In the genomic region with DNA sequence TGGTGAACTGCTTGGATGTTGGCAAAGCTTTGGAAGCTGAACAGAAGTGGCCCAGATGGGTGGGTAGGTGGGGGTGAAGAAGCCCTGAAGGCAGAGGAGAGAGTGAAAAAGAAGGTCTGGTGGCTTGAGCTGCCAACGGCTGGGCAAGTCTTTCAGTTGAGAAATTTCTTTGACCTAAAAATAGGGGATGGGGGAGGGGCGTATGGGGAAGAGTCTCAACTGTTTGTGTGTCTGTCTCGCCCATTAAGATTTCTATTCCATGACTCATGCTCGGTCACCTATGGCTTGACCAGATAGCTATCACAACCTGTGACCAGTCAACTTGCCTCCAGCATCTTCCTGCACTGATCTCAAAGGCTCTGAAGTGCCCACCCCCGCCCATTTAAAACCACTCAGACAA, we compare ENCODE assay signal across 22 mouse cellular contexts. TPM values are rescaled to one million over a fixed set of nuclear protein-coding genes. Genes with fewer than 3 reads are reported as not detected.
DNase-seq lines count a peak whose midpoint lies in the region; ATAC-seq and TF ChIP-seq lines count a peak whose summit lies in the region.
"Had no signal": no experiment of that assay in that cellular context is flagged by ENCODE, and none has a peak within 500 bp of the region (broad histone marks: within the 10 kb centered on the region; RNA-seq: fewer than 3 reads in every experiment).

No protein-coding gene starts in this region.

- no peaks in the 10 kb centered on the region for H3K27me3 ChIP-seq in hindbrain, embryonic 15.5 days
- H3K27me3 ChIP-seq in hindbrain, embryonic 11.5 days (ENCODE audit: control insufficient read depth, insufficient read depth, low read length), result no peaks in the 10 kb centered on the region
- no peaks in the 10 kb centered on the region for H3K27me3 ChIP-seq in midbrain, embryonic 15.5 days (replicated peaks)
- no peaks in the 10 kb centered on the region; the same call in 1 of the 2 replicates for H3K27me3 ChIP-seq in midbrain, postnatal 0 days (ENCODE audit: insufficient read depth, low read length)
- no peaks in the 10 kb centered on the region for H3K27me3 ChIP-seq in forebrain, embryonic 13.5 days
- H3K27me3 ChIP-seq: embryonic facial prominence, embryonic 15.5 days; heart, embryonic 12.5 days had no signal

- peak overlapping the region; percentile 6; the same call in 1 of the 2 replicates for H3K4me2 ChIP-seq in hindbrain, embryonic 15.5 days
- no peak overlapping the region for H3K4me2 ChIP-seq in hindbrain, embryonic 11.5 days (replicated peaks; ENCODE audit: low read depth, low read length)
- no peak overlapping the region for H3K4me2 ChIP-seq in midbrain, embryonic 15.5 days
- no peak overlapping the region for H3K4me2 ChIP-seq in midbrain, postnatal 0 days (ENCODE audit: low read depth, low read length, poor library complexity, severe bottlenecking)
- H3K4me2 ChIP-seq in forebrain, embryonic 13.5 days, result peak overlapping the region; percentile 20
- H3K4me2 ChIP-seq: embryonic facial prominence, embryonic 15.5 days; heart, embryonic 12.5 days; limb, embryonic 12.5 days had no signal

- no peaks in the 10 kb centered on the region for H3K36me3 ChIP-seq in hindbrain, embryonic 15.5 days
- no peaks in the 10 kb centered on the region for H3K36me3 ChIP-seq in hindbrain, embryonic 11.5 days (ENCODE audit: control insufficient read depth, insufficient read depth, low read length)
- no peaks in the 10 kb centered on the region for H3K36me3 ChIP-seq in midbrain, embryonic 15.5 days (replicated peaks)
- no peaks in the 10 kb centered on the region for H3K36me3 ChIP-seq in midbrain, postnatal 0 days (ENCODE audit: insufficient read depth, low read length)
- H3K36me3 ChIP-seq in forebrain, embryonic 13.5 days (ENCODE audit: poor library complexity, severe bottlenecking), result no peaks in the 10 kb centered on the region
- H3K36me3 ChIP-seq: embryonic facial prominence, embryonic 15.5 days; heart, embryonic 12.5 days; limb, embryonic 12.5 days had no signal

- DNase-seq in hindbrain, embryonic 11.5 days (ENCODE audit: low spot score), result no peak
- DNase-seq in midbrain, postnatal 0 days (ENCODE audit: low spot score), result no peak
- DNase-seq in urinary bladder, adult 2 months (ENCODE audit: low spot score), result no peak
- no peak for DNase-seq in layer of hippocampus, adult 18-20 months (ENCODE audit: low spot score in 2 of 2)
- DNase-seq: adrenal gland, adult 8-10 months; B cell, adult 2 months; cerebellum, adult 2 months; gastrocnemius, postnatal 14 days; kidney, adult 18-20 months; lung, adult 18-20 months; thymus, postnatal 25 days had no signal

- 76% methylated on average over 5 of the region's 5 CpGs for WGBS in hindbrain, embryonic 15.5 days
- WGBS in hindbrain, embryonic 11.5 days, result 78% methylated on average over 5 of the region's 5 CpGs
- 76% methylated on average over 5 of the region's 5 CpGs for WGBS in midbrain, embryonic 15.5 days
- WGBS in midbrain, postnatal 0 days, result 78% methylated on average over 5 of the region's 5 CpGs
- WGBS in forebrain, embryonic 13.5 days, result 72% methylated on average over 5 of the region's 5 CpGs
- 84% methylated on average over 5 of the region's 5 CpGs for WGBS in olfactory bulb, adult 2 months

- H3K4me3 ChIP-seq in hindbrain, embryonic 15.5 days, result no peak overlapping the region
- H3K4me3 ChIP-seq in hindbrain, embryonic 11.5 days (ENCODE audit: low read depth, low read length), result no peak overlapping the region
- no peak overlapping the region for H3K4me3 ChIP-seq in midbrain, embryonic 15.5 days
- no peak overlapping the region for H3K4me3 ChIP-seq in midbrain, postnatal 0 days (ENCODE audit: low read depth, low read length)
- H3K4me3 ChIP-seq in forebrain, embryonic 13.5 days, result no peak overlapping the region
- no peak overlapping the region for H3K4me3 ChIP-seq in olfactory bulb, adult 2 months (ENCODE audit: insufficient read depth, low read depth, low read length)
- H3K4me3 ChIP-seq: embryonic facial prominence, embryonic 15.5 days; heart, embryonic 12.5 days; left cerebral cortex, adult 2 months; limb, embryonic 12.5 days had no signal

- TF ChIP-seq POLR2A in olfactory bulb, adult 2 months (IDR thresholded peaks at IDR 0.05; ENCODE audit: insufficient read depth, low read depth, low read length), result no peak

- 0 out of 2 replicates have a peak overlapping the region, but pooled peaks have one; percentile 28 for H3K27ac ChIP-seq in hindbrain, embryonic 15.5 days (replicated peaks)
- H3K27ac ChIP-seq in hindbrain, embryonic 11.5 days (ENCODE audit: low read depth, low read length), result no peak overlapping the region
- peak overlapping the region; percentile 49; the same call in 1 of the 2 replicates for H3K27ac ChIP-seq in midbrain, embryonic 15.5 days
- H3K27ac ChIP-seq in midbrain, postnatal 0 days (ENCODE audit: low read depth, low read length), result no peak overlapping the region
- no peak overlapping the region for H3K27ac ChIP-seq in forebrain, embryonic 13.5 days
- peak overlapping the region; percentile 30; the same call in 1 of the 2 replicates for H3K27ac ChIP-seq in olfactory bulb, adult 2 months (ENCODE audit: insufficient read depth, low read depth, low read length)
- H3K27ac ChIP-seq: embryonic facial prominence, embryonic 15.5 days; left cerebral cortex, adult 2 months; limb, embryonic 12.5 days; macrophage had no signal

- no peak for TF ChIP-seq CTCF in midbrain, postnatal 0 days (IDR thresholded peaks at IDR 0.05)
- TF ChIP-seq CTCF in olfactory bulb, adult 2 months (IDR thresholded peaks at IDR 0.05; ENCODE audit: insufficient read depth, low read depth, low read length), result no peak

- no peak for ATAC-seq in hindbrain, embryonic 15.5 days (ENCODE audit: low FRiP score, low read depth)
- ATAC-seq in hindbrain, embryonic 11.5 days (ENCODE audit: low FRiP score), result no peak
- ATAC-seq in midbrain, embryonic 15.5 days (replicated peaks), result no peak
- ATAC-seq in midbrain, postnatal 0 days (ENCODE audit: low FRiP score), result no peak
- 0 out of 2 replicates have a peak, but pooled peaks have one; percentile 27 for ATAC-seq in forebrain, embryonic 13.5 days

- peaks cover 23% of the 10 kb centered on the region for H3K4me1 ChIP-seq in hindbrain, embryonic 15.5 days (replicated peaks)
- peaks cover 2% of the 10 kb centered on the region; the same call in 1 of the 2 replicates for H3K4me1 ChIP-seq in hindbrain, embryonic 11.5 days (replicated peaks; ENCODE audit: control insufficient read depth, insufficient read depth, low read length)
- peaks cover 24% of the 10 kb centered on the region for H3K4me1 ChIP-seq in midbrain, embryonic 15.5 days
- H3K4me1 ChIP-seq in midbrain, postnatal 0 days (ENCODE audit: insufficient read depth, low read length), result no peaks in the 10 kb centered on the region
- peaks cover 28% of the 10 kb centered on the region for H3K4me1 ChIP-seq in forebrain, embryonic 13.5 days
- peaks cover 29% of the 10 kb centered on the region for H3K4me1 ChIP-seq in olfactory bulb, adult 2 months (ENCODE audit: control insufficient read depth, insufficient read depth, low read length)
- H3K4me1 ChIP-seq: limb, embryonic 12.5 days had no signal

- H3K9ac ChIP-seq in hindbrain, embryonic 15.5 days, result no peak overlapping the region
- H3K9ac ChIP-seq in hindbrain, embryonic 11.5 days (ENCODE audit: low read depth, low read length), result no peak overlapping the region
- no peak overlapping the region for H3K9ac ChIP-seq in midbrain, embryonic 15.5 days
- H3K9ac ChIP-seq in midbrain, postnatal 0 days (replicated peaks; ENCODE audit: low read length, poor library complexity, severe bottlenecking), result no peak overlapping the region
- no peak overlapping the region for H3K9ac ChIP-seq in forebrain, embryonic 13.5 days
- H3K9ac ChIP-seq: embryonic facial prominence, embryonic 15.5 days; heart, embryonic 12.5 days; limb, embryonic 12.5 days had no signal

- H3K9me3 ChIP-seq in hindbrain, embryonic 15.5 days, result no peaks in the 10 kb centered on the region
- no peaks in the 10 kb centered on the region for H3K9me3 ChIP-seq in hindbrain, embryonic 11.5 days (ENCODE audit: control insufficient read depth, low read length)
- no peaks in the 10 kb centered on the region for H3K9me3 ChIP-seq in midbrain, embryonic 15.5 days
- no peaks in the 10 kb centered on the region for H3K9me3 ChIP-seq in midbrain, postnatal 0 days (ENCODE audit: low read length)
- no peaks in the 10 kb centered on the region for H3K9me3 ChIP-seq in forebrain, embryonic 13.5 days (replicated peaks)
- H3K9me3 ChIP-seq: embryonic facial prominence, embryonic 15.5 days; heart, embryonic 12.5 days; limb, embryonic 12.5 days had no signal

RNA-seq across cellular contexts. Expression of gene Dmrtb1, which starts 35.1 kb away (rescaled TPM):
- 12.4 and 15.8 TPM in 2 replicates for polyA plus RNA-seq in hindbrain, embryonic 15.5 days (2015; fragmentation: Nextera tagmentation; extraction: Ambion mirVana)
- polyA plus RNA-seq in hindbrain, embryonic 11.5 days (2014; fragmentation: Nextera tagmentation; extraction: Ambion mirVana), result 13.8 and 16.6 TPM in 2 replicates
- polyA plus RNA-seq in midbrain, embryonic 15.5 days (2015; fragmentation: Nextera tagmentation; extraction: Ambion mirVana), result 52.0 and 58.2 TPM in 2 replicates
- 13.1 and 27.1 TPM in 2 replicates for total RNA-seq in midbrain, postnatal 0 days (2014; rRNA removed)
- polyA plus RNA-seq in midbrain, postnatal 0 days (2015; fragmentation: Nextera tagmentation; extraction: Ambion mirVana), result 36.8 and 37.2 TPM in 2 replicates
- polyA plus RNA-seq in forebrain, embryonic 13.5 days (2015; fragmentation: Nextera tagmentation; extraction: Ambion mirVana), result 32.9 and 38.8 TPM in 2 replicates
- not detected in 2 replicates for polyA plus RNA-seq in olfactory bulb, adult 2 months (2012; ENCODE audit: insufficient read depth, insufficient read length, low replicate concordance, missing spikeins)
- polyA plus RNA-seq in urinary bladder, adult 2 months (2012; rRNA removed), result not detected in 2 replicates
- under 1 TPM; 0.40 to 0.43 TPM for total RNA-seq in layer of hippocampus, adult 18-20 months (2021)
- total RNA-seq: adrenal gland, adult 8-10 months; gastrocnemius, postnatal 14 days; hematopoietic stem cell, adult 5-6 weeks had no signal
- polyA plus RNA-seq: large intestine, adult 2 months; macrophage had no signal

Comparison
In these comparisons a context has a peak if more than half of its experiments do, and no peak if none do; other contexts are left out.
1. H3K27ac ChIP-seq: peak in hindbrain, embryonic 15.5 days (single experiment), midbrain, embryonic 15.5 days (single experiment) and olfactory bulb, adult 2 months (single experiment); none in hindbrain, embryonic 11.5 days (single experiment), midbrain, postnatal 0 days (single experiment) and forebrain, embryonic 13.5 days (single experiment).
2. H3K4me2 ChIP-seq: peak in hindbrain, embryonic 15.5 days (single experiment) and forebrain, embryonic 13.5 days (single experiment); none in hindbrain, embryonic 11.5 days (single experiment), midbrain, embryonic 15.5 days (single experiment) and midbrain, postnatal 0 days (single experiment).
3. RNA of gene Dmrtb1, which starts 35.1 kb away (polyA plus RNA-seq): 52.0 to 58.2 TPM in midbrain, embryonic 15.5 days, 32.9 to 38.8 TPM in forebrain, embryonic 13.5 days, 36.8 to 37.2 TPM in midbrain, postnatal 0 days, 13.8 to 16.6 TPM in hindbrain, embryonic 11.5 days and 12.4 to 15.8 TPM in hindbrain, embryonic 15.5 days; not detected in olfactory bulb, adult 2 months and not detected in urinary bladder, adult 2 months; every median in the first group is over 10 times any median in the second.